Mouse (Mus musculus) testis, adult 2 months (tissue): ENCODE measurements around the gene Arfgef2.

Source experiments
- CTCF ChIP-seq: fragments of 200-500 bp; IDR thresholded peaks from 2 replicates; pipeline ENCODE4 v1.5.1; 2012; ENCODE audit warnings: low read depth, mild to moderate bottlenecking, inconsistent platforms, low read length, moderate library complexity; ENCODE audit not compliant: control insufficient read depth, insufficient read depth, insufficient replicate concordance
- POLR2A ChIP-seq: fragments of 200-500 bp; IDR thresholded peaks from 2 replicates; pipeline ENCODE4 v1.6.1; 2012; ENCODE audit warnings: low read depth, mild to moderate bottlenecking, inconsistent platforms, low read length, moderate library complexity; ENCODE audit not compliant: control insufficient read depth

DNA sequence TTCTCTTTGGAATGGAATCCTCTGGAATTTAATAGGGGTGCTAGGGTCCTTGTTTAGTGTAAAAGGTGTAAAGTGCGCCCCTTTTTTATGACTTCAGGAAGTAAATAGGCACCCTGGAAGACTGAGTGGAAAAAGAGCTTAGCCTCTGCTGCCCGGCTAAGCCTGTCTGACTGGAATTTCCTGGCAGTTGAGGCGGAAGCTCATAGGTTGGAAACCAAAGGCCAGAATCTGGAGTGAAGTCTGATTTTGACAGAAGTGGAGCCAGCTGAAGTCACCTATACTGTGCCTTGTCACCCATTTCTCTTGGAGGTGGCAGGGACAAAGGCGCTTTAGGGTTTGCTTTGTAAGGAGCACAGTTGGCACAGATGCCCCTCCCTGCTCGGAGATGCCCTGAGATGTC, 25.0 kb downstream of the Arfgef2 start:
- no peak for TF ChIP-seq CTCF
- TF ChIP-seq POLR2A = no peak
